Mouse (Mus musculus): Measurements from ENCODE around the gene Rnf150. TPM values are rescaled to one million over a fixed set of nuclear protein-coding genes. Genes with fewer than 3 reads are reported as not detected.

The Rnf150 gene
- polyA plus RNA-seq, 1 experiment from 2014 or later, result 2.4 TPM

DNA sequence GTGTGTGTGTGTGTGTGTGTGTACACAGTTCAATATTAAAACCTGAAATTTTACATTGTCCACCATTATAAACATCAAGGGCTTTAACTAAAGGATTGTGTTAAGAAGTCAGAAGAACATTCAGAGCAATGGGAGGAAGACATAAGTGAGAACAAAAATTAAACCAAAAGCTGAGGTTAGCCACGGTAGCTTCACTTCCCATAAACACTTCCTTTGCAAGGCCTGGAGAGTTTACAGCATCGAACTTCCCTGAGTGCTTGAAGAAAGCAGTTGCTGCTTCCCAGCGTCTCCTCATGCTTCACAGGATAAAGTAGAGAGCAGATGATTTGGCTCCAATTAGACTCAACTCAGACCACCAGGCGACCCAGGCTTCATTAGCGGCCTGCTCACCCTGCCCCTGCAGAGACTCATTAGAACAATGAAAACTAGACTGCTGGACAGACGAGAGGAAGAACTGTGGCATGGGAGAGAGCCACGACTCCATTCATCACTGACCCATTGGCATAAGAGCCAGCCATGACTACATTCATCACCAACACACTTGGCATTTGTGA, 239.9 kb downstream of the Rnf150 start:
- Histone ChIP-seq H3K27ac (replicated peaks; ENCODE audit: low read depth, low read length) (no peak overlapping the region), H3K4me2 (ENCODE audit: low read length) (no peak overlapping the region), H3K4me3 (replicated peaks; ENCODE audit: low read depth, low read length) (no peak overlapping the region), H3K4me1 (ENCODE audit: control insufficient read depth, insufficient read depth, low read length) (no peaks in the 10 kb centered on the region), H3K27me3 (ENCODE audit: control insufficient read depth, insufficient read depth, low read length) (no peaks in the 10 kb centered on the region), H3K9ac (replicated peaks; ENCODE audit: low read length) (no peak overlapping the region), H3K9me3 (ENCODE audit: control insufficient read depth, low read length) (no peaks in the 10 kb centered on the region), H3K36me3 (ENCODE audit: control insufficient read depth, insufficient read depth, low read length) (no peaks in the 10 kb centered on the region)
- DNase-seq (no peak), ATAC-seq (ENCODE audit: low FRiP score, low TSS enrichment) (no peak)
- 69% methylated on average over 7 of the region's 7 CpGs for whole genome bisulfite sequencing

GRCm38 (mm10) chr8:83103968-83104367, 240.8 kb downstream of the Rnf150 start:
- no peak overlapping the region for H3K27ac ChIP-seq (replicated peaks; ENCODE audit: low read depth, low read length)
- no peaks in the 10 kb centered on the region for H3K4me1 ChIP-seq (ENCODE audit: control insufficient read depth, insufficient read depth, low read length)
- no peak overlapping the region for H3K4me2 ChIP-seq (ENCODE audit: low read length)
- no peak for ATAC-seq (ENCODE audit: low FRiP score, low TSS enrichment)
- no peaks in the 10 kb centered on the region for H3K36me3 ChIP-seq (ENCODE audit: control insufficient read depth, insufficient read depth, low read length)
- 95% methylated on average over 2 of the region's 2 CpGs for WGBS
- DNase-seq, result no peak
- H3K27me3 ChIP-seq (ENCODE audit: control insufficient read depth, insufficient read depth, low read length), result no peaks in the 10 kb centered on the region
- no peak overlapping the region for H3K4me3 ChIP-seq (replicated peaks; ENCODE audit: low read depth, low read length)
- H3K9ac ChIP-seq (replicated peaks; ENCODE audit: low read length), result no peak overlapping the region
- no peaks in the 10 kb centered on the region for H3K9me3 ChIP-seq (ENCODE audit: control insufficient read depth, low read length)

DNA sequence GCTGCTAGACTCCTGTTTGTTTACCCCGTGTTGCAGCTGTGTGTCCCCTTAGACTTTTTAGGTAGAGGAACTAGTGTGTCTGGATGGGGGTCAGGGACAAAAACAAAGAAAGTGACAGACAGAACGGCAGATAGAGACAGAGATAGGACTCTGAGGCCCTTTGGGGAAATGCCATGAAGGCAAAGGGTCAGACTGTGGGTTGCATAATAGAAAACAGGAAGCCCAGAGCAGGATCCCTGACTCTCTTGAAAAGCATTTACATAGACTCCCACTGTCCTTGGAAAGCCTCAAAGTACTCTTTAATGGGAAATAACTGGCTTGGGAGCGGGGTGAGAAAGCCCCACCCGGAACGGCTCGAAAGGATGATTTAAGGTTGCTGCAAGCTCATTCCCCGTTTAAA, 246.6 kb downstream of the Rnf150 start:
- whole genome bisulfite sequencing, result 88% methylated on average over 7 of the region's 7 CpGs

DNA sequence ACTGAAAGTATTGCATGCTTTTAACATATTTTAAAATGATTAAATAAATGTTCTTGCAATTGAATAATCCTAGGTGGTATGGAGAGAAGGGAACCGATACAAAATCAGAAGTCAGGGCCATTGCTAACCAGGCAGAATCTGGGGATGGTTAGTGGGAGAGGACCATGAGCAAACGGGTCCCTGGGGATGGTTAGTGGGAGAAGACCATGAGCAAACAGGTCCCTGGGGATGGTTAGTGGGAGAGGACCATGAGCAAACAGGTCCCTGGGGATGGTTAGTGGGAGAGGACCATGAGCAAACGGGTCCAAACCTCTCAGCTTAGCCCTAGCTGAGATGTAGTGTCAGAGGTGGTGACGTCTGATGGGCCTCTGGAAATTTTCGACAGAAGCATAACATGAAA, 247.0 kb downstream of the Rnf150 start:
- Histone ChIP-seq H3K27ac (replicated peaks; ENCODE audit: low read depth, low read length) (no peak overlapping the region), H3K9me3 (ENCODE audit: control insufficient read depth, low read length) (no peaks in the 10 kb centered on the region), H3K4me2 (ENCODE audit: low read length) (no peak overlapping the region), H3K9ac (replicated peaks; ENCODE audit: low read length) (no peak overlapping the region), H3K4me3 (replicated peaks; ENCODE audit: low read depth, low read length) (no peak overlapping the region), H3K36me3 (ENCODE audit: control insufficient read depth, insufficient read depth, low read length) (no peaks in the 10 kb centered on the region), H3K4me1 (ENCODE audit: control insufficient read depth, insufficient read depth, low read length) (no peaks in the 10 kb centered on the region), H3K27me3 (ENCODE audit: control insufficient read depth, insufficient read depth, low read length) (no peaks in the 10 kb centered on the region)
- 88% methylated on average over 5 of the region's 5 CpGs for WGBS
- no peak for ATAC-seq (ENCODE audit: low FRiP score, low TSS enrichment)
- DNase-seq, result no peak

More for the DNA sequence above, 246.6 kb downstream of the Rnf150 start:
- Histone ChIP-seq H3K4me3 (replicated peaks; ENCODE audit: low read depth, low read length) (no peak overlapping the region), H3K27me3 (ENCODE audit: control insufficient read depth, insufficient read depth, low read length) (no peaks in the 10 kb centered on the region), H3K9me3 (ENCODE audit: control insufficient read depth, low read length) (no peaks in the 10 kb centered on the region), H3K9ac (replicated peaks; ENCODE audit: low read length) (no peak overlapping the region), H3K4me2 (ENCODE audit: low read length) (no peak overlapping the region), H3K36me3 (ENCODE audit: control insufficient read depth, insufficient read depth, low read length) (no peaks in the 10 kb centered on the region), H3K4me1 (ENCODE audit: control insufficient read depth, insufficient read depth, low read length) (no peaks in the 10 kb centered on the region), H3K27ac (replicated peaks; ENCODE audit: low read depth, low read length) (no peak overlapping the region)
- no peak for DNase-seq
- no peak for ATAC-seq (ENCODE audit: low FRiP score, low TSS enrichment)

GRCm38 (mm10) chr8:83135086-83135485, 271.9 kb downstream of the Rnf150 start:
- Histone ChIP-seq H3K4me3 (replicated peaks; ENCODE audit: low read depth, low read length) (no peak overlapping the region), H3K27ac (replicated peaks; ENCODE audit: low read depth, low read length) (no peak overlapping the region), H3K4me1 (ENCODE audit: control insufficient read depth, insufficient read depth, low read length) (no peaks in the 10 kb centered on the region), H3K27me3 (ENCODE audit: control insufficient read depth, insufficient read depth, low read length) (no peaks in the 10 kb centered on the region), H3K4me2 (ENCODE audit: low read length) (no peak overlapping the region), H3K36me3 (ENCODE audit: control insufficient read depth, insufficient read depth, low read length) (no peaks in the 10 kb centered on the region), H3K9ac (replicated peaks; ENCODE audit: low read length) (no peak overlapping the region), H3K9me3 (ENCODE audit: control insufficient read depth, low read length) (no peaks in the 10 kb centered on the region)
- DNase-seq (no peak), ATAC-seq (ENCODE audit: low FRiP score, low TSS enrichment) (no peak)
- 62% methylated on average over 2 of the region's 2 CpGs for WGBS

GRCm38 (mm10) chr8:83140068-83140467, 276.9 kb downstream of the Rnf150 start:
- Histone ChIP-seq H3K9ac (replicated peaks; ENCODE audit: low read length) (no peak overlapping the region), H3K4me2 (ENCODE audit: low read length) (no peak overlapping the region), H3K36me3 (ENCODE audit: control insufficient read depth, insufficient read depth, low read length) (no peaks in the 10 kb centered on the region), H3K4me1 (ENCODE audit: control insufficient read depth, insufficient read depth, low read length) (no peaks in the 10 kb centered on the region), H3K27me3 (ENCODE audit: control insufficient read depth, insufficient read depth, low read length) (no peaks in the 10 kb centered on the region), H3K4me3 (replicated peaks; ENCODE audit: low read depth, low read length) (no peak overlapping the region), H3K27ac (replicated peaks; ENCODE audit: low read depth, low read length) (no peak overlapping the region), H3K9me3 (ENCODE audit: control insufficient read depth, low read length) (no peaks in the 10 kb centered on the region)
- ATAC-seq (ENCODE audit: low FRiP score, low TSS enrichment), result no peak
- no peak for DNase-seq
- 80% methylated on average over 1 of the region's 1 CpGs for WGBS

DNA sequence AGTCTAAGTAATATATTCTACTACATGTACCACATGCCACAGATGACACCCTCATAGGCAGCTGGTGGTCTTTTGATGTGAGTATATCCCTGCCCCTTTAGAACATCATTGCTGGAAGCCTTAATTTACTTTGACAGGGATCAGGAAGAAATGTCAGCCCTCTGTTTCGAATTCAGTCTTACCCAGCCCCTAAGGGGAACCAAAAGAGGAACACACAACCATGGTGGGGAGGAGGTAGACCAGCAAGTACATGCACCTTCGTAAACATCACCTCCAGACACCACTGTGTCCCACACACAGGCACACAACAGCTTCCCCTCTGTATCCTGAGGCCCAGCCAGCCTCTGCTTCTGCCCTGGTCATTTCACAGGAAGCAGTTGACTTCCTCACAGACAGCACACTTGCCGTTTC, 277.6 kb downstream of the Rnf150 start:
- H3K4me3 ChIP-seq (replicated peaks; ENCODE audit: low read depth, low read length), result no peak overlapping the region
- ATAC-seq (ENCODE audit: low FRiP score, low TSS enrichment) (no peak), DNase-seq (no peak)
- 67% methylated on average over 3 of the region's 3 CpGs for WGBS
- H3K27me3 ChIP-seq (ENCODE audit: control insufficient read depth, insufficient read depth, low read length), result no peaks in the 10 kb centered on the region
- H3K4me2 ChIP-seq (ENCODE audit: low read length), result no peak overlapping the region
- H3K9me3 ChIP-seq (ENCODE audit: control insufficient read depth, low read length), result no peaks in the 10 kb centered on the region
- no peaks in the 10 kb centered on the region for H3K4me1 ChIP-seq (ENCODE audit: control insufficient read depth, insufficient read depth, low read length)
- H3K36me3 ChIP-seq (ENCODE audit: control insufficient read depth, insufficient read depth, low read length), result no peaks in the 10 kb centered on the region
- no peak overlapping the region for H3K27ac ChIP-seq (replicated peaks; ENCODE audit: low read depth, low read length)
- H3K9ac ChIP-seq (replicated peaks; ENCODE audit: low read length), result no peak overlapping the region

Other genes with a start within 250 kb of the Rnf150 start
- gene Zfp330, start 89.2 kb upstream of the Rnf150 start, polyA plus RNA-seq (2014; fragmentation: Nextera tagmentation; extraction: Ambion mirVana), result 78.8 and 79.3 TPM in 2 replicates

All from midbrain, embryonic 14.5 days (tissue).